Mouse (Mus musculus): ENCODE measurements around the gene Npas3. TPM values are rescaled to one million over a fixed set of nuclear protein-coding genes. Genes with fewer than 3 reads are reported as not detected.

Gene Npas3
- polyA plus RNA-seq, 1 experiment: 0.01 TPM

DNA sequence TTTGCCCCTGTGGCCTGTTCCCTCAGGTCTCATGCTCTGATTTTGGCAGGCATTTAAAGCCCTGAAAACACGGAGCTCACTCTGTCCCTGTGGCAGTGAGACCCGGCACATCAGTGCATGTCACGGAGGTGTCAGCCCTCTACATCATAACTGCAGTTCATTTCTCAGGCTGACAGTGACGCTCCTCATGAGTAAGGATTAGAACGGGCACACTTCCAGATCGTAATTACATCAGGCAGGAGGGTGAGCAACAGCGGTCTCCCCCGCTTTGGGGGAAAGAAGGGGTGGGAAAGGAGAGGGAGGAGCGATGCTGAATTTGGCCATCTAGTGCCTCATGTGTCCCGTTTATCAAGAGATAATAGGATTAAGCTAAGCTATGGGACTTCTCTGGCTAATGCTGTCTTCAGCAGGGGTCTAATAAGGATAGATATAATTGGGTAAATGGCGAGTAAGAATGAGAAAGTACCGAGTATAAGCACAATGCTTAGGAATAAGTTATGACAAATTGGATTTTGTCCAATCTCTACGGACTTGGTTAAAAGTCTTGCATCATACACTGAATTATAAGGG lies 505.0 kb downstream of the Npas3 start:
- Histone ChIP-seq H3K79me2 (ENCODE audit: control insufficient read depth, insufficient read depth) (no peaks in the 10 kb centered on the region), H3K27me3 (ENCODE audit: control insufficient read depth, insufficient read depth, insufficient read length) (no peaks in the 10 kb centered on the region), H3K79me3 (ENCODE audit: low read depth) (no peaks in the 10 kb centered on the region), H3ac (ENCODE audit: control insufficient read depth, insufficient read length, low read depth) (no peak overlapping the region), H3K36me3 (ENCODE audit: control insufficient read depth, insufficient read depth) (no peaks in the 10 kb centered on the region), H3K4me3 (ENCODE audit: insufficient read depth, poor library complexity, severe bottlenecking) (no peak overlapping the region)
- TF ChIP-seq USF1 (IDR thresholded peaks at IDR 0.05; ENCODE audit: low read depth) (no peak), CTCF (IDR thresholded peaks at IDR 0.05; ENCODE audit: control insufficient read depth, insufficient read depth, insufficient read length) (no peak), MAX (IDR thresholded peaks at IDR 0.05) (no peak), CEBPB (IDR thresholded peaks at IDR 0.05; ENCODE audit: low read depth) (no peak), MYOD1 (IDR thresholded peaks at IDR 0.05; ENCODE audit: control insufficient read depth, insufficient read length, low read depth) (no peak), MYOG (IDR thresholded peaks at IDR 0.05; ENCODE audit: control insufficient read depth, extremely low read depth, insufficient read length) (no peak)

DNA sequence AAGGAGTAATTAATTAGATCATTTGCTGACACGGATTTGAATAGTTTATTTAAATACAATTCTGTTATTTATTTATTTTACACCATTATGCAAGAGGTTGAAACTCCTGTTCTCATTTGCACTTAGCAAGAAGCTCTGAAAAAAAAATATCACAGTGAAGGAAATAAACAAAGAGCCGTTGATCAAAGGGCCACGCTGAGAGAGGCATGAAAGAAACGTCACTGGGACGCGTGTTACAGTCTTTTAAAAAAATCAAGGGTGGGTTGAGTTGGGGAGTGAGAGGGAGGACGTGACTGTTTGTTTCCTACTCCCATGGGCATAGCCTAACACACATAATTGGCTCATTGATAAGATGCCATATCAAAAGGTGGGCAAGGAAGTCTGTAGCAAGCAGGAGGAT lies 505.8 kb downstream of the Npas3 start:
- no peaks in the 10 kb centered on the region for H3K79me3 ChIP-seq (ENCODE audit: low read depth)
- no peaks in the 10 kb centered on the region for H3K27me3 ChIP-seq (ENCODE audit: control insufficient read depth, insufficient read depth, insufficient read length)
- H3K4me3 ChIP-seq (ENCODE audit: insufficient read depth, poor library complexity, severe bottlenecking): no peak overlapping the region
- H3K36me3 ChIP-seq (ENCODE audit: control insufficient read depth, insufficient read depth): no peaks in the 10 kb centered on the region
- TF ChIP-seq CTCF (IDR thresholded peaks at IDR 0.05; ENCODE audit: control insufficient read depth, insufficient read depth, insufficient read length): no peak
- TF ChIP-seq MYOD1 (IDR thresholded peaks at IDR 0.05; ENCODE audit: control insufficient read depth, insufficient read length, low read depth): no peak
- TF ChIP-seq FOSL1 (IDR thresholded peaks at IDR 0.05; ENCODE audit: insufficient read depth, low read length, poor library complexity, severe bottlenecking): no peak
- no peak for TF ChIP-seq MYOG (IDR thresholded peaks at IDR 0.05; ENCODE audit: control insufficient read depth, extremely low read depth, insufficient read length)
- no peak for TF ChIP-seq MAX (IDR thresholded peaks at IDR 0.05)
- H3ac ChIP-seq (ENCODE audit: control insufficient read depth, insufficient read length, low read depth): no peak overlapping the region
- H3K79me2 ChIP-seq (ENCODE audit: control insufficient read depth, insufficient read depth): no peaks in the 10 kb centered on the region

DNA sequence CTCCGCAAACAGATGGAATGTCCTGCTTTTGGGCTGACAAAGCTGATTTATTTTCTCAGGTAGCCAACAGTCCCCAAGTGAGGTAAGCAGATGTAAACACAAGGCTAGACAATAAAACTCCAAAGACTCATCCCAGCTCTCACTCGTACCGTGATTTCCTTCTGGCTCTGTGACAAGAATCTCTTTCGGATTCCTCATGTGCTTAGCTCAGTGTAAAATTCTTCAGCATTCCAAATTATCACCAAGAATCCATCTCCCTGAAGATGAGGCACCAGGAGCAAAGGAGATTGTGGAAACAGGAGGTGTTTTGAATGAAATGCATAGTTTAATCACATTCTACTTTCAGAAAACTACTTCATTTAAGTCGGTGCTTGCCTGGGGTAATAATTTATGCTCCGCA lies 509.2 kb downstream of the Npas3 start:
- Histone ChIP-seq H3K79me3 (ENCODE audit: low read depth) (no peaks in the 10 kb centered on the region), H3ac (ENCODE audit: control insufficient read depth, insufficient read length, low read depth) (no peak overlapping the region), H3K27me3 (ENCODE audit: control insufficient read depth, insufficient read depth, insufficient read length) (no peaks in the 10 kb centered on the region), H3K36me3 (ENCODE audit: control insufficient read depth, insufficient read depth) (no peaks in the 10 kb centered on the region), H3K79me2 (ENCODE audit: control insufficient read depth, insufficient read depth) (no peaks in the 10 kb centered on the region), H3K4me3 (ENCODE audit: insufficient read depth, poor library complexity, severe bottlenecking) (no peak overlapping the region)
- TF ChIP-seq MYOG (IDR thresholded peaks at IDR 0.05; ENCODE audit: control insufficient read depth, extremely low read depth, insufficient read length): no peak
- no peak for TF ChIP-seq MYOD1 (IDR thresholded peaks at IDR 0.05; ENCODE audit: control insufficient read depth, insufficient read length, low read depth)
- no peak for TF ChIP-seq FOSL1 (IDR thresholded peaks at IDR 0.05; ENCODE audit: insufficient read depth, low read length, poor library complexity, severe bottlenecking)
- no peak for TF ChIP-seq CTCF (IDR thresholded peaks at IDR 0.05; ENCODE audit: control insufficient read depth, insufficient read depth, insufficient read length)
- TF ChIP-seq MAX (IDR thresholded peaks at IDR 0.05): no peak
- TF ChIP-seq USF1 (IDR thresholded peaks at IDR 0.05; ENCODE audit: low read depth): no peak
- no peak for TF ChIP-seq CEBPB (IDR thresholded peaks at IDR 0.05; ENCODE audit: low read depth)

DNA sequence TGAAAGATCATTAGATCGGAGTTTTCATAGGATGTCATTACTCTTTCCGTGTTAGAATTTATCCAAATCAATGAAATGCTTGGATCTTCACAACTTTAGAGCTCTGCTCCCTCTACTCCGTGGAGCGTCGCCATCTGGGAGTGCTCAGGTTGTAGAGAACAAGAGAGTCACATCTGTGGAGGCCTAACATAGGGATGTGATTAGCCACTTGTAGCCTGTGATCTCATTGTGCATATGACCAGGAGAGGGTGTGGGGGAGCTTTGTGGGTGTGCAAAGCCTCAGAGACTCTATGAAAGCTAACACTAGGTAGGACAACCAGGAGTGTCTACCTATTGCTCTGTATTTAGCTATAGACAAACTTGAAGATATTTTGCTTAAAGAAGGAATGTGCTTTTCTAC lies 509.9 kb downstream of the Npas3 start:
- Histone ChIP-seq H3K79me3 (ENCODE audit: low read depth) (no peaks in the 10 kb centered on the region), H3K4me3 (ENCODE audit: insufficient read depth, poor library complexity, severe bottlenecking) (no peak overlapping the region), H3ac (ENCODE audit: control insufficient read depth, insufficient read length, low read depth) (no peak overlapping the region), H3K36me3 (ENCODE audit: control insufficient read depth, insufficient read depth) (no peaks in the 10 kb centered on the region), H3K79me2 (ENCODE audit: control insufficient read depth, insufficient read depth) (no peaks in the 10 kb centered on the region), H3K27me3 (ENCODE audit: control insufficient read depth, insufficient read depth, insufficient read length) (no peaks in the 10 kb centered on the region)
- no peak for TF ChIP-seq CEBPB (IDR thresholded peaks at IDR 0.05; ENCODE audit: low read depth)
- TF ChIP-seq MYOG (IDR thresholded peaks at IDR 0.05; ENCODE audit: control insufficient read depth, extremely low read depth, insufficient read length): no peak
- TF ChIP-seq MYOD1 (IDR thresholded peaks at IDR 0.05; ENCODE audit: control insufficient read depth, insufficient read length, low read depth): no peak
- no peak for TF ChIP-seq MAX (IDR thresholded peaks at IDR 0.05)
- TF ChIP-seq CTCF (IDR thresholded peaks at IDR 0.05; ENCODE audit: control insufficient read depth, insufficient read depth, insufficient read length): no peak
- no peak for TF ChIP-seq USF1 (IDR thresholded peaks at IDR 0.05; ENCODE audit: low read depth)
- no peak for TF ChIP-seq FOSL1 (IDR thresholded peaks at IDR 0.05; ENCODE audit: insufficient read depth, low read length, poor library complexity, severe bottlenecking)

DNA sequence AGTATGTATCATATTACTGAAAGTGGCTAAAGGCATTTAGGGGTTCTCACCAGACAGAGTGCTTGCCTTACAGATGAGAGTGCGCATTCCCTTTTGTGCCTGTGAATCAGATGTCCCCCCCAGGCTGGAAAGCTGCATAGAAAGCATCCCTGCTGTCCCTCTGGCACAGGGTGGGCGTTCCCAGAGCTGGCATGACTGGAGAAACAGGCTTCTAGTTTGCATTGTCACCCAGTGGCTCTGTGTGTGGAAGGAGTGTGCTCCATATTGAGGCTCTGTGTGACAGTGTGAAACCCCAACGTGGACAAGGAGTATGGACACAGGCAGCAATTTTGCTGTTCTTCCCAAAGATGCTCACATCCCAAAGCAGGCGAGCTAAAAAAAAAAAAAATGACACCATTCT lies 515.7 kb downstream of the Npas3 start:
- no peaks in the 10 kb centered on the region for H3K79me2 ChIP-seq (ENCODE audit: control insufficient read depth, insufficient read depth)
- no peaks in the 10 kb centered on the region for H3K27me3 ChIP-seq (ENCODE audit: control insufficient read depth, insufficient read depth, insufficient read length)
- H3K36me3 ChIP-seq (ENCODE audit: control insufficient read depth, insufficient read depth): no peaks in the 10 kb centered on the region
- TF ChIP-seq FOSL1 (IDR thresholded peaks at IDR 0.05; ENCODE audit: insufficient read depth, low read length, poor library complexity, severe bottlenecking) (no peak), MAX (IDR thresholded peaks at IDR 0.05) (no peak), MYOG (IDR thresholded peaks at IDR 0.05; ENCODE audit: control insufficient read depth, extremely low read depth, insufficient read length) (no peak), USF1 (IDR thresholded peaks at IDR 0.05; ENCODE audit: low read depth) (no peak), CTCF (IDR thresholded peaks at IDR 0.05; ENCODE audit: control insufficient read depth, insufficient read depth, insufficient read length) (no peak)
- no peak overlapping the region for H3ac ChIP-seq (ENCODE audit: control insufficient read depth, insufficient read length, low read depth)
- no peak overlapping the region for H3K4me3 ChIP-seq (ENCODE audit: insufficient read depth, poor library complexity, severe bottlenecking)
- H3K79me3 ChIP-seq (ENCODE audit: low read depth): no peaks in the 10 kb centered on the region

DNA sequence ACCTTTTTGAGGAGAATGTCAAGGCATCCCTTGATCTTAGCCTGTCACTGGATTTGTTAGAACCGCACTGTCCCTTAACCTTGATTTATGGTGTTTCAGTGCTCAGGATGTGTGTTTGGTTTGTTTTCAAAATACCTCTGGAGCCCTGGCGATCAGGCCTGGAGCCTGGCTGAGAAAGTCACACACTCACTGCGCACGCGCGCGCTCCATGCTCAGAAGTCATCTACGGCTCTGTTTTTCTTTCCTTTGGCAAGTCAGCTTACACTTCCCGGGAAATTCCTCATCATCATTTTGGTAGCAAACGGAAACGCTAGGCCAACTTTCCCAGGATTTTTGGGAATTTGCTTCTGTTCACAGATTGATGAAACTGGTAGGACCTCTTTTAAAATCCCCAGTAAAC lies 519.9 kb downstream of the Npas3 start:
- TF ChIP-seq MYOG (IDR thresholded peaks at IDR 0.05; ENCODE audit: control insufficient read depth, extremely low read depth, insufficient read length) (no peak), CEBPB (IDR thresholded peaks at IDR 0.05; ENCODE audit: low read depth) (no peak), USF1 (IDR thresholded peaks at IDR 0.05; ENCODE audit: low read depth) (no peak), FOSL1 (IDR thresholded peaks at IDR 0.05; ENCODE audit: insufficient read depth, low read length, poor library complexity, severe bottlenecking) (no peak), MYOD1 (IDR thresholded peaks at IDR 0.05; ENCODE audit: control insufficient read depth, insufficient read length, low read depth) (no peak), MAX (IDR thresholded peaks at IDR 0.05) (no peak), CTCF (IDR thresholded peaks at IDR 0.05; ENCODE audit: control insufficient read depth, insufficient read depth, insufficient read length) (no peak)
- H3K27me3 ChIP-seq (ENCODE audit: control insufficient read depth, insufficient read depth, insufficient read length): no peaks in the 10 kb centered on the region
- no peaks in the 10 kb centered on the region for H3K79me3 ChIP-seq (ENCODE audit: low read depth)
- no peak overlapping the region for H3K4me3 ChIP-seq (ENCODE audit: insufficient read depth, poor library complexity, severe bottlenecking)
- H3K79me2 ChIP-seq (ENCODE audit: control insufficient read depth, insufficient read depth): no peaks in the 10 kb centered on the region
- no peak overlapping the region for H3ac ChIP-seq (ENCODE audit: control insufficient read depth, insufficient read length, low read depth)
- H3K36me3 ChIP-seq (ENCODE audit: control insufficient read depth, insufficient read depth): no peaks in the 10 kb centered on the region

Measured in C2C12 (cell line).